Mouse (Mus musculus): Measurements from ENCODE around the gene Comtd1.
A peak's percentile ranks its signal among the peaks of the same experiment; 100 is the strongest.

Gene Comtd1

DNA sequence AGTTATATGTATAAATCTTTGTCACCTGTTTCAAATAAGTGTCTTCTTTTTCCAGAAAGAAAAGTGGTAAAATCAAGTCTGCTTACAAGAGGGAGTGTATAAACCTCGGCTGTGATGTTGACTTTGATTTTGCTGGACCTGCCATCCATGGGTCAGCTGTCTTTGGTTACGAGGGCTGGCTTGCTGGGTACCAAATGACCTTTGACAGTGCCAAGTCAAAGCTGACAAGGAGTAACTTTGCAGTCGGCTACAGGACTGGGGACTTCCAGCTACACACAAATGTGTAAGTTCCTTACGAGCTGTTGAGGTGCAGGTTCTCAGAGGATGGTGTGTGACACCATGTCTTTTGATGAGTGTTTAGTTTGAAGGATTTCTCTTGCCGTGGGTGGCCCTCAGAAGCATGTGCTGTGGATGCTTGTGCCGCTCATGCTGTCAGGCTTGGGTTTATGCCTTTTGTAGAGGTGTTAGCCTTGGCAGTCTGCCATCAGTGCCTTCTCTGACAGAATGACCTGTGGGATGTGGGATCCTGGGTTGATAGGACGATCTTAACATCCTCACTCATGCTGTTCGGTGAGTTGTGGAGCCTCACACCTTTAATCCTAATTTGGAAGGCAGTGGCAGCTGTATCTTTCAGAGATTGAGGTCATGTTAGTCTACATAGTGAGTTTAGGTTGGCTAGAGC is 10.3 kb downstream of the Comtd1 start:
- no peak for DNase-seq (ENCODE audit: low spot score in 2 of 2)

DNA sequence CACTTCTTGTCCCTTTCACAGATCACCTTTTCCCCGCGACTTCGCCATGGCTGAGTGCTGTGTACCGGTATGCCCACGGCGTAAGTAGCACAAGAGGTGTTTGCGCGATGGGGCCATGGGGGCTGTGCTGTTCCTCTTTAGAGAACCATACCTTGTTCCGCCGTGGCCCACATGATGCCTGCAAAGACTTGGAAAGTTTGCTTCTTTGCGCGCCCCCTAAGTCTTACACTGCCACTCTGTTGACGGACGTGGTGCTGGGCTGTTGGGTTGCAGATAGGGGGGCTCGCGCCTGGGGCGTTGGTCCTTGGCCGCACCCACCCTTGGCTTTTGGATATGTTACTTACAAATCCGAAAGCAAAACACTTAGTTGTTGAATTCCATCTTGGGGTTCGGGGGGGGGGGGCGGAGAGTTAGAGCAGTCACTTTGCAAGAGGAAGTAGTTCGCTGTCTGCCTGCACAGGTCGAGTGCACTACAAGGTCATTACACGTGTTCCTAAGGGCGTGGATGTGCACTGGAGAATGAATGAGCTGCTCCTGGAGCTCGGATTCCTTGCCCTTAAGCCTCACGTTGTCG is 16.9 kb downstream of the Comtd1 start:
- DNase-seq (ENCODE audit: low spot score in 2 of 2) = no peak

DNA sequence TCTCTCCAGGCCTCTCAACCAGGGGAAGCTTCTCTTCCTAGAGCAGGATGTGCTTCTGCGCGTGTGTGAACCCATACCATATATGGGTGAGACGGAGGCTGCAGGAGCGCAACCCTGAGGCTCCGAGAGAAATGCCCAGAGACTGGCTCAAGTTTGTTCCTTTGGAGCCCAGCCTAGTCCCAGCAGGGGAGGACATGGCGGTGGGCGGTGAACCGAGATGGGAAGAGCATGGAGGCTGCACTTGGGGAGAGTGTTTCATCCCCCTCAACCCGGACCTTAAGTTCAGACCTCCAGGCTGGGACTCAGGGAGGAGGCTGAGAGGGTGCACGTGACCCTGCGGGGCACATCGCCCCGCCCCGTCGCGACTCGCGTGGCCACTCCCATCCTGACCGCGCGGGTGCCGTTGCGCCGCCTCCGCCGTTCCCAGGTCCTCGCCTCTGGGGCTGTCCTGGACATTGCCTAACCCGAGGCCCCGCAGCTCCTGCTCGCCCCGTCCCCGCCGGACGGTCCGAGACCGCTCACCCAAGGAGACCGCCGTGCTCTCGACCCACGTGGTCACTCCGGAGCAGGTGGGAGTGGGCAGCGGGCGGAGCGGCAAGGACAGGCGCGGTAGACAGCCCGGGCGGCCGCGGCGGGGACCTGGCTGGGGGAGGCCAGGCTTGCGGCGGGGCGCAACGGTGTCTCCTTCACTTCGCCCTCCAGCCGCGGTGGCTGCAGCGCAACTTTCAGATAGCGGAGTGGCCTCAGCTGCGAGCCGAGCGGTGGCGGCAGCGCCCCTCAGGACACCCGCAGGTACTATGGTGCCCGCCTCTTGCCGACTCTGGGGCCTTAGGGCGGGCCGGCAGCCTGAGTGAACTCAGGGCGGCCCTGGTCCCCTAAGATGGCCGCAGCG is 17.7 kb downstream of the Comtd1 start:
- peak; percentile 93 to 96 for DNase-seq (ENCODE audit: low spot score in 2 of 2)

DNA sequence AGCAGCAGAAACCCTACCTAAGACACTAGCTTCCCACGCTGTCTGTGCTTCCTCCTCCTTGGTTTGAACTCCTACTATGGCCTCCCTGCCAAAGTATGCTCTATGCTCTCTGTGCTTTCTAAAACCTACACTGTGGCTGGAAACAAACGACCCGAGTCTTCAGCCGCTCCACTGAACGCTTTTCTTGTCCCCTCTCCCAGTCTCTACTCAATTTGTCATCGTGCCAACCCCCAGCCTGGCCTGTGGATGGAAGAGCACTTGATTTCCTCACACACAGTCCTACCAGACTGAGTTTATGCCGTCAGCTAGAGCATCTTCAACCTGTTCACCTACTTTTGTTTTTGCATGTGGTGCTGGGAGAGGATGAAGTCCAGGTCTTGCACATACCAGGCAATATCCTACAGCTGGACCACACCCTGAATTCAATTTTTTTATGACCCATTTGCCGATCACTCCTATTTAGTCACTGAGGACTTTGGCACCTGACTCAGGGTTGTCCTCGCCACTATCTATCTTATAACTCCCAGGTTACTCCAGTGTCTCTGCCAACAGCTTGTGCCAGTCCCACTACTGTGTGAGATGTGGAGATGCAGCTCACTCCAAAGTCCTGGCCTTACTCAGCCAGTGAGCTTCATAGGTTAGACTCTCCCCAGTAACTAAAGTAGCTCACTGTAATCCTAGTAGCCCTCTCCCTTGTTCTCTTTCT is 22.8 kb downstream of the Comtd1 start:
- no peak for DNase-seq (ENCODE audit: low spot score in 2 of 2)

DNA sequence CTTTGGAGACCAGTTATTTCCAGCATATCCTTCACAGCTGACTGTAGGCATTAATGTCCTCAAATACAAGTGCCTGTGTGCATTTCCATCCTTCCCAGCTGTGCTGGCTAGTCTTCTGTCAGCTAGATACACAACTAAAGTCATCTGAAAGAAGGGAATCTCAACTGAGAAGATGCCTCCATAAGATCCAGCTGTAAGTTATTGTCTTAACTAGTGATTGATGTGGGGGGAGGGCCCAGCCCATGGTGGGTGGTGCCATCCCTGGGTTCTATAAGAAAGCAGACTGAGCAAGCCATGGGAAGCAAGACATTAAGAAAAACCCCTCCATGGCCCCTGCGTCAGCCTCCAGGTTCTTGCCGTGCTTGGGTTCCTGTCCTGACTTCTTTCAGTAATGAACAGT is 23.8 kb downstream of the Comtd1 start, which contains the start of gene Vdac2:
TSS of gene Vdac2 (plus strand) at position 301 of the 400 bp plus-strand sequence.
- DNase-seq (ENCODE audit: low spot score in 2 of 2) = no peak

DNA sequence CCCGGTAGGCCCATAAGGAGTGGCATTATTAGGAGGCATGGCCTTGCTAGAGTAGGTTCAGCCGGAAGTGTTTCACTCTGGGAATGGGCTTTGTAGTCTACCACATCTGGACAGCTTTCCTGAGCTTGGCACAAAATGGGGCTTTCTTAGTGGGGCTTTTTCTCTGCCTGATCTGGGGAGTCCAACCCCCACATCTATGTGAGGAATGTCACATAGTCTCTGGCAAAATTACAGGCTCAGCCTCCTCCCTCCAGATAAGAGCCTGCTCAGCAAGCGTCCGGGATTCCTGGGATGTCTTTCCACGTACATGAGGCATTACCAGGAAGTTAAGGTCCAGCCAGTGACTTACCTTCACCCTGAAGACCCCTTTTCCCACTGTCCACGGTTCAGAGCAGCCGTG is 24.9 kb downstream of the Comtd1 start:
- DNase-seq (ENCODE audit: low spot score in 2 of 2) = no peak

DNA sequence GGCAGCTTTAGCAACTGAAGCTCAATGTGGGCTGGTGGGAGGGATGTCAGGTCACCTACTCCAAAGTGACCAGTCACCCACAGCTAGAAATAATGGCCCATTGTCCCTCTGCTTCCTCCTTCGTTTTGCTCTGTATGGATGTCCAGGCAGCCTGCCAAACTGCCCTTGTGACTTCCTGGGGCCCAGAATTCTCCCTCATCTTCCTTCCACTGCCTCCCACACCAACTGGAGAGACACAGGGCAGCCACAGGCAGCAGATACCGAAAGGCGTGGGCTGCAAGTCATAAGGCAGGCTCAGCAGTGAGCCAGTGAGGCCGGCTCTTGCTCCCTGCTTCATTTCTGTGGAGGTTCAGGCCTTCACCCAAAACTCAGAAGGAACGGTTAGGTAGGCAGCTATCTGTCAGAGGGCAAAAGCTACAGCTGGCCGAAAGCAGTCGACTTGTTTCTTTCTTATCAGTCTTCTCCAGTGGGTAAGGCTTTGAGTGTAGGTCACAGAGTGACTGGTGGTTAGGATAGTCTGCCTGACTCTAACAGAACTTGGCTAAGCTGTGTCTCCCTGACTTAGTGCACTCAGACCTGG is 25.9 kb downstream of the Comtd1 start:
- peak; percentile 35 to 63 for DNase-seq (ENCODE audit: low spot score in 2 of 2)

DNA sequence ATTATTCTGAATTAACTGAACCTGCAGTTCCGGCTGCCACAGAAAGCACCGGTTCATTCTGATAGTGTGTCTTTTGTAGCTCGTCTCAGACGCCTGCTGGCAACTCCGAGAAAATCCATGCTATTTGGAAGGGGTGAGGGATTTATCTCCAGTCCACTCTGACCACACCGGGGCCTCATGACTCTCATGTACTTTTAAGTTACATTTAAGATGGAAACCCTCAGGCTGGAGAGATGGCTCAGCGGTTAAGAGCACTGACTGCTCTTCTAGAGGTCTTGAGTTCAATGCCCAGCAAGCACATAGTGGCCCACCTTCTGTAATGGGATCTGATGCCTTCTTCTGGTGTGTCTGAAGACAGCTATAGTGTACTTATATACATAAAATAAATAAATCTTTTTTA is 26.5 kb downstream of the Comtd1 start:
- no peak for DNase-seq (ENCODE audit: low spot score in 2 of 2)

DNA sequence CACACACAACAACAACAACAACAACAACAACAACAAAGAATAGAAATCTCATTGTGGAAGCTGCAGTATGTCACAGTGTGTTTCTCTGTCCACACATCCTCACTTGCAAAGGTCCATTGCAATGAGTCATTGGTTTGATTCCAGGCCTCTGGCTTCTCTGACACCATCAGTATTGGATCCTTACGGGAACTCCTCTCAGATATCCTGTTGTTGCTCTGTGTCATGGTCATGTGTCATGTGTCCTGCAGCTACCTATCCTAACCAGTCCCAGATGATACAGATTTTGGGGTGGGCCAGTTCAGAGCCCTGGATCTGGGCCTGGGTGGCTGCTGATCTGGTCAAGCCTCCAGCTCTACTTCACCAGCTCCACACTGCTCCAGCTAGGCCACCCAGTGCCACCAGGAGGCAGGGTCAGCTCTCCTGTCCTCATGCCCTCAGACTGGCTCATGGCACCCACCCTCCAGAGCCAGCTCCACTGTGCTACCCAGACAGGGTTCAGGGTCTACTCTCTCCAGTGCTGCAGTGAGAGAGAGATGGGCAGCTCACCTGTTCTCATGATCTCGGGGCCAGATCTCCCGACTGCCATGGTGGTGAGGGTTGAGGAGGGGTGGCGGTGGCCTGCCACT is 27.8 kb downstream of the Comtd1 start:
- no peak for DNase-seq (ENCODE audit: low spot score in 2 of 2)

DNA sequence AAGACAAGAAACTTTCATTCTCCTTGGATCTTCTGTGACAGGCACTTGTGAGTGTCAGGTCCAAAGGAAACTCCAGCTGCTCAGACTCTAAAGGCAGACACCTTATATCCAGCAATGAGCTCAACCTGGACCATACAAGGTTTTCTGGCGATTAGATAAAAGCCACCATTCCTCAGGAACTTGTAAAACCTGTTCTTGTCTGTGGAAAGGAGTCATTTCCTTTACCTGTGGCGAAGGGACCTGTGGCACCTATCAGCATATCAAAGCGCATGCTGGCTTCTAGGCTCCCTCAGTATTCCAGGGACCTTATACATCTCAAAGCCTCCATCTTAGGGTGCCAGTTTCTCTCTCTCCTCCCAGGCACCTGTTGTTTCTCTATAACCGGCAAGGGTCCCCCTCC is 31.3 kb downstream of the Comtd1 start:
- DNase-seq (ENCODE audit: low spot score in 2 of 2) = no peak

DNA sequence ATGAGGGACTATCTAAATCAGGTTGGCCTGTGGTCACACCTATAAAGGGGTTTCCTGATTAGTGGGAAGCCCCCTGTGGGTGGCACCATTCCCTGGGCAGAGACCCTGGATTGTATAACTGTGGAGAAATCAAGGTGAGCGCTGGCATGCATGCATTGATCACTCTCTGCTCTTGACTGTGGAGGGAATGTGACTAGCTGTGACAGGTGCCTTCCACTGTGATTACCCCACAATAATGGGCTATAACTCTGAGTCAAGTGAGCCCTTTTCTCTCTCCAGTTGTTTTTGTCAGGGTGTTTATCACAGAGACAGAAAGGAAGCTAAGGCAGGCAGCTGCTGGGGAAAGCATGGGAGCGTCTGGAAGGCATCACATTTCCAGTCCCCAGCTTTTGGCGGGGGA is 32.5 kb downstream of the Comtd1 start:
- DNase-seq (ENCODE audit: low spot score in 2 of 2) = no peak

DNA sequence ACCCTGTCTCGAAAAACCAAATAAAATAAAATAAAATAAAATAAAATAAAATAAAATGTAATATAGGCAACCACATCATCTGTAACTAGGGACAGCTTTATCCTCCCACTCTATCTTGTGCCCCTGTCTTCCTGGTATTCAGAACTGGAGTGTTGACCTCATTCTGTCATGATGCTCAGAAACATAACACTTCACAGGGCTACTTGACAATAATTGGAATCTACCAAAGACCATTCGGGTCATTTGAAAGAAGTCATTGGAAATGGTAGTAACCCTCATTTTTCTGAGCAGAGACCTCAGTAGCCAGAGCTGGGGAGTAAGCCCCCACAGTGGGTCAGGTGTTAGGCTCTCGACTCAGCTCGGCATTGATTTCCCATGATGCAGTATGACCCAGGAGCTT is 34.2 kb downstream of the Comtd1 start:
- no peak for DNase-seq (ENCODE audit: low spot score in 2 of 2)

DNA sequence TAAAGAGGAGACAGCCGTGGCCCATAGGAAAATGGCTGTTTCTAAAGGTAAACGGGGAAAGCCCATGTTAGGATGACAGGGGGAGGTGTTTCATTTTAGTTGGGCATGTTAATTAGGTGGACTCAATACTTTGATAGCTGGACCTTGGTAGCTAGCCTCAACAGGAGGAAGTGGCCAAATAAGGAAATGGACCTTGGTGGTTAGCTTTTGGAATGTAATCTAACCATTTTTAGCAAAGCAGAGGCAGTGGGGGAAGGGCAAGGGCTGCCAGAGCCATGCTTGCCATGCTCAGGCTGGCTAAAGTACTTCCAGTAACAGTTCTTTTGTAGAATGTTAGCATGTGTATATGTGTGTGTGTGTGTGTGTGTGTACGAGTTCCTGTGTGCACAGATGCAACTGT is 34.9 kb downstream of the Comtd1 start:
- no peak for DNase-seq (ENCODE audit: low spot score in 2 of 2)

DNA sequence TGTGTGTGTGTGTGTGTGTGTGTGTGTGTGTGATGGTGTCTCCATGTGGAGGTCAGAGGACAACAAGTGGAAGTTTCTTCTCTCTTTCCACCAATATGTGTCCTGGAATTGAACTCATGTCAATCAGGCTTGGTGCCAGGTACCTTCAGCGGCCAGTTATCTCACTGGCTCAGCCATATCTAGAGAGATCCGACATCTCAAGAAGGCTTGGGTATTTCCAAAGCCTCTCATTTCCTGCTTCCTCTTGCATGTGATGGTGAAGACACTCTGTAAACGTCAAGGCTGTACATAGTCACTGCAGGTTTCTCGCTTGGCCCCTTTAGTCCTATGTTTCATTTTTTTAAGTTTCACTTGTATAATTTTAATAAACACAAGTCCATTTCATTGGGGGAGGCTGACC is 35.6 kb downstream of the Comtd1 start:
- DNase-seq (ENCODE audit: low spot score in 2 of 2) = no peak

DNA sequence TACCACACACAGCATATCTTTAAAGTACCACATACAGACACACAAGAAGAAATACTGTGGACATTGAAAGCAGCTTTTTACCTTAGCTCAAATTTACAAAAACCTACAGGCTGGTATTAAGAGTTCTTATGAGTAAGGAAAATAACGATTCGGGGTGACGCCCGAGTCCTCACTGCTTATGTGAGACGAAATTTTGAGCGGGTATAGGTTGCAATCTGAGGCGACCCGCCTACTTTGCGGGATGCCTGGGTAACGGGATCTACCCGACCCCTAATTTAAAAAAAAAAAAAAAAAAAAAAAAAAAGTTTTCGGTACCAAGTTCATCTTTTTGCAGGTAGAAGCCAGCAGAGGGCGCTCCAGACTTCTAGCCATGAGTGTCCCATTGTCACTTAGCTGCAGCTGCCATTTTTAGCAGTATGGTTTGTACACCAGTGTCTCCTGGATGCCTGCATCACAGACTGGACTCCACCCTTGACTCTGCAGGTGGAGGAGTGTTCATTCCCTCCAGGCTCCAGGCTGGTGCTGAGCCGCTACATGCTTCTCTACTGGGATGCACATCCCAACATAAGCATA is 36.1 kb downstream of the Comtd1 start:
- DNase-seq (ENCODE audit: low spot score in 2 of 2) = no peak

DNA sequence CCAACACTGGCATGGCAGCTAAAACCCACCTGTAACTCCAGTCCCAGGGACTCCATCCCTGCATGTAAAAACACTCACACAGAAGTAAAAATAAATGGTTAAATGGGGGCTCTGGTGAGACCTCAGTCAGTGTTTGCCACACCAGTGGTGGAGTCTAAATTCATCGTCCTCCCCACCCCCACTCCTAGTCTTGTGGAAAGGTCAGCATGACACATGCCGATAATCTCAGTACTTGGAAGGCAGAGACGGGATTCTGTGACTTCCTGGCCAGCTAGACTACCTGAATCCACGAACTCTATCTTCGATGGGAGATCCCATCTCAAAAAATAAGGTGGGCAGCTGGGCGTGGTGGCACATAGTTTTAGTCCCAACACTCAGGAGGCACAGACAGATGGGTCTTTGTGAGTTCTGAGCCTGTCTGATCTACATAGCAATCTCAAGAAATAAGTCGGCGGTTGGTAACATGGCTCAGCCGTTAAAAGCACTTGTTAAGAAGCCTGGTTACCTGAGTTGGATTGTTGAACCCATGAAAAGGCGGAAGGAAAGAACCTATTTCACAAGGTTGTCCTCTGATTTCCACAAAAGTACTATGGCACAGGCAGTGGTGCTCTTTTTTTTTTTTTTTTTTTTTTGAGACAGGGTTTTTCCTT is 36.9 kb downstream of the Comtd1 start:
- DNase-seq (ENCODE audit: low spot score in 2 of 2) = no peak

DNA sequence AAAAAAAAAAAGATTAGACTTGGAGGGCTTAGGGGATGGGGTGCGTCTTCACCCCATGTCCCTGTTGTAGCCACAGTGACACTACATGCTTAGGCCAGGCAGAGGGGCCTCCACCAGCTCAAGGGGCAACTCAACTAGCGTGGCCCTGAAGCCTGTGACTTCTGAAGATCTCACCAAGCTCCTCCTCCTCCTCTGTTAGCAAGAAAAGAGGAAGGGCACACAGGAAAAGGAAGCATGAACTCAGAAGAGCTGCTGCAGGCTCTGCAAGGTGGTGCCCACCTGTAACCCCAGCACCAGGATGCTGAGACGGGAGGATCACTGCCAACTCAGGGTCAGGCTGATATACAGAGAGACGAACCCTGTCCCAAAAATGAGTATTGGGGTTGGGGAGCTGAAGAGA is 37.5 kb downstream of the Comtd1 start:
- no peak for DNase-seq (ENCODE audit: low spot score in 2 of 2)

DNA sequence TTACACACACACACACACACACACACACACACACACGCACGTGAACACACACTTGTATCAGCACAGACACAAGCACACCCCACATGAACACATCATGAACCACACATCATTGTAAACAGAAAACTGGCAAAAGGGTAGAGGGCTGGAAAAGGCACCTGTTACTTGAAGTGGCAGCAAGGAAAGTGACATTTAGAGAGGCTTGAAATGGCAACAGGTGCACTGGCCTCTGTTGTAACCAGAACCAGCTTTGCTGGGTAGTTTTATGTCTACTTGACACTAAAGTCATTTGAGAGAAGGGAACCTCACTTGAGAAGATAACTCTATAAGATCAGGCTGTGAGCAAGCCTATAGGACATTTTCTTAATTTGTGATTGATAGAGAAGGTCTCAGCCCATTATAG is 39.4 kb downstream of the Comtd1 start:
- no peak for DNase-seq (ENCODE audit: low spot score in 2 of 2)

DNA sequence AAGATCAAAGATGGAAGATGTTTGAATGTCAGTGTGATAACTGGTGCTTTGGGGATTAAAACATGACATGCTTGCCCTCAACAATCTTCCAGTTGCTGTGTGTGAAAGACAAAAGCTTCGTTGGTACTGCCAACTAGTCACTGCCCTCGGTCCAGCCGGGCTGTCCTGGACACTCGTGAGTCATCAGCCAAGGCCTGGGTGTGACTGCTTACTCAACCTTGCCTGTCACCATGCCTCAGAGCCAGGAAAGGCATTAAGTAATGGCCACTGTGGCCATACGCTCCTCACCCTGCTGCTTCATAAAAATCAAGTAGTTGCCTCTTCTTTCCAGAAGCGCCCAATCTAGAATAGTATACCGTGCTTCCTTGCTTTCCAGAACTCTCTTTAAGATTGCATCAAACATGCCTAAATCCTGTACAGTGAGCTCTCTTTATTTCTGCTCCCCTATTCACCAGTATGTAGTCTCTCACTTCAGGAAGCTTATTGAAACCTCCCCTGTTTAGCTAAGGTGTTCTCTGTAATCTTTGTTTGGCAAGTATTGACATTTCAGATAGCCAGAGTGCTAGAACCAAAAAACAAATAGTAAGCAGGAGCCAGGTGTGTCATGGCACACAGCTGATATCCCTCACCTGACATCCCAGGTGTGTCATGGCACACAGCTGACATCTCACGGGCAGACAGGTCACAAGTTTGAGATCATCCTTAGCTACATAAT is 40.4 kb downstream of the Comtd1 start:
- no peak for DNase-seq (ENCODE audit: low spot score in 2 of 2)

DNA sequence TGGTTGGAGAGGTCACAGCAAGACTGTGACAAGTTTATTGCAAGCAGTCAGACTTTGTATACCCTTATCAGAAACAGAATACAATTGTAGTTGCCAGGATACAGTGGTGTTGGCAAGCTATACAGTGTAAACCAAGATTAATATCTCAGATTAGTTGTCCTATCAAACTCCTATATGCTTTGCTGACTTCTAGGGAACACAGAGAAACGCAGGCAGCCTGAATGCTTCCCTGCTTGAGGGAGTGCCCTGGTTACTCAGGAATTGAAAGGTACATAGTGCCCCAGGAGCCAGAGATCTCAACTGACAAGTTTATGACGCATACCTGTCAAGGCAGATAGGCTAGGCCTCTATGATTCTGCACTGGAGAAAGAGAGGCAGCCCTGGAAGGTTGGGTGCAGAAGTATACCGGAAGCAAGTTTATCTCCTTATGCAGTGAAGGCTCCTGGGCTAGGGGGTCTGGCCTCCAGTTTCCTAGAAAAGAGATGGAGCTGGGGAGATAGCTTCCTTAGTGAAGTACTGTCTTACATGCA is 42.1 kb downstream of the Comtd1 start:
- no peak for DNase-seq (ENCODE audit: low spot score in 2 of 2)

All from frontal cortex, postnatal 14 days (tissue).